Mouse (Mus musculus) layer of hippocampus, postnatal 25 days (tissue): Measurements from ENCODE around the gene Itgb2. TPM values are rescaled to one million over a fixed set of nuclear protein-coding genes. Genes with fewer than 3 reads are reported as not detected.

Experiments
- total RNA-seq, 2 experiments: library from RNA; stranded (reverse); gene quantifications; 2 replicates each; pipeline ENCODE4 v1.2.3; 2021

Gene Itgb2
- total RNA-seq, 2 experiments from 2014 or later = 3.4 to 4.1 TPM

Other genes starting within 250 kb of the Itgb2 start
- gene Adarb1, start 112.0 kb upstream of the Itgb2 start, total RNA-seq = 100 to 1,000 TPM; 103 to 104 TPM
- 10 to 100 TPM; 32.8 to 33.1 TPM for gene Fam207a, start 14.5 kb upstream of the Itgb2 start, total RNA-seq
- gene Pttg1ip, start 51.5 kb downstream of the Itgb2 start, total RNA-seq = 10 to 100 TPM; 68.2 to 69.4 TPM
- 100 to 1,000 TPM; 116 to 128 TPM for gene Sumo3, start 75.8 kb downstream of the Itgb2 start, total RNA-seq
- 10 to 100 TPM; 29.0 to 29.8 TPM for gene Gm49325, start 75.9 kb downstream of the Itgb2 start, total RNA-seq
- 10 to 100 TPM; 69.8 to 88.4 TPM for gene Ube2g2, start 92.0 kb downstream of the Itgb2 start, total RNA-seq
- gene Tspear, start 156.3 kb downstream of the Itgb2 start, total RNA-seq = not detected
- not detected for gene Gm19402, start 160.5 kb downstream of the Itgb2 start, total RNA-seq
- not detected for gene Gm9508, start 167.0 kb downstream of the Itgb2 start, total RNA-seq
- not detected for gene Gm10272, start 176.4 kb downstream of the Itgb2 start, total RNA-seq
- gene Gm10024, start 181.2 kb downstream of the Itgb2 start, total RNA-seq = not detected
- not detected for gene Gm10142, start 185.6 kb downstream of the Itgb2 start, total RNA-seq
- not detected for gene Krtap12-1, start 190.3 kb downstream of the Itgb2 start, total RNA-seq
- not detected for gene Gm10100, start 196.2 kb downstream of the Itgb2 start, total RNA-seq
- gene Gm18596, start 212.4 kb downstream of the Itgb2 start, total RNA-seq = not detected
- gene Gm9736, start 221.1 kb downstream of the Itgb2 start, total RNA-seq = not detected
- not detected for gene Gm3233, start 229.4 kb downstream of the Itgb2 start, total RNA-seq
- gene Gm3238, start 241.1 kb downstream of the Itgb2 start, total RNA-seq = not detected
- not detected for gene Gm7138, start 246.7 kb downstream of the Itgb2 start, total RNA-seq